Mouse (Mus musculus) small intestine, adult 10 weeks (tissue): Measurements from ENCODE around the gene Synj1. TPM values are rescaled to one million over a fixed set of nuclear protein-coding genes. Genes with fewer than 3 reads are reported as not detected.

Experiments used
- polyA plus RNA-seq: library from polyadenylated mRNA; stranded (reverse); fragments of 350-450 nt; fragmentation: Illumina TruSeq; extraction: RNeasy Lipid Tissue Mini Kit (QIAGEN cat#74804); gene quantifications from one replicate; pipeline ENCODE4 v1.2.3, GENCODE M21; 2014; ENCODE audit warnings: low replicate concordance

Synj1 gene
- polyA plus RNA-seq: 43.0 TPM

GRCm38 (mm10) chr16:91011021-91011683 lies at the start of gene Synj1:
Synj1 (minus strand) TSS chr16:91011308.

GRCm38 (mm10) chr16:91044270-91045182 lies 33.4 kb upstream of the Synj1 start, which contains the start of gene Paxbp1:
Paxbp1 (minus strand) TSS chr16:91044543.

GRCm38 (mm10) chr16:90934687-90935328 lies 76.3 kb downstream of the Synj1 start, which contains the start of gene Cfap298:
Cfap298 (minus strand) TSS chr16:90935114.

Other genes with a start within 250 kb of the Synj1 start
- gene Urb1, start 200.9 kb downstream of the Synj1 start, polyA plus RNA-seq: 1.4 TPM
- 0.41 TPM for gene Eva1c, start 184.6 kb downstream of the Synj1 start, polyA plus RNA-seq
- gene Cfap298, start 76.2 kb downstream of the Synj1 start, polyA plus RNA-seq: 3.6 TPM
- gene Paxbp1, start 33.2 kb upstream of the Synj1 start, polyA plus RNA-seq: 169 TPM
- 2.0 TPM for gene 4932438H23Rik, start 83.8 kb upstream of the Synj1 start, polyA plus RNA-seq
- gene Olig2, start 214.1 kb upstream of the Synj1 start, polyA plus RNA-seq: not detected